Mouse (Mus musculus): ENCODE measurements around the gene Ptpn20. TPM values are rescaled to one million over a fixed set of nuclear protein-coding genes. Genes with fewer than 3 reads are reported as not detected.

Gene Ptpn20
- polyA plus RNA-seq, 1 experiment from 2014 or later = not detected

DNA sequence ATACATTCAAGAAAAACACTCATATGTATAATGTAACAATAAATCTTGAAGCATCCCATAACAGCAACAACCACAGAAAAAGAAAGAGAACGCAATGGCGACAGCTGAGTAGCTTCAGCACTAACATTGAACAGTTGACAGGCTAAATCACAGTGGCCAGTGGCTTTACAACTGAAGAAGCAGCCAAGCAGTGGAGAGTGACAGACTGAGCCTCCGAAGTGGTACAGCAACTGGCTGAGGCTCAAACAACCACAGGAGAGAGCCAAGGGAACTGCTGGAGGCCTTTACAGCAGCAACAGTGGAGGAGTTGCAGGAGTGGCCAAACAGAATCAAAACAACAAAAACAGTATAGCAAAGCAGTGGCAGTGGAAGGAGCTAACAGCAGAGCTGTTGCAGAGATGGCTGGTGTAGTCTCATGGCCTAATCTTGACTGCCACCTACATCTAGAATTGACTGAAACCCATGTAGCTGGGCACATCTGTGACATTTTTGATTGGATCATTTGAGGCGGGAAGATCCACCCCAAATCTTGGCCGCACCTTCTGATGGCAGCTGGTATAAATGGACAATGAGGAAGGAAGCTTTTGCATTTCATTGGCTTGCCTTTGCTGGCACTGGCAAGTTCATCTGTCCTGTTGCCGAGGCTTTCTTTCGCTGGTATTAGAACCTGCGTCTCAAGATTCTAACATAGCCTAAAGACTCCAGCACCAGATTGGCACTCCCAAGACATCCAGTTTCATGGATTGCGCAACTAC, 9.5 kb downstream of the Ptpn20 start:
- Histone ChIP-seq H3K9ac (ENCODE audit: low read length) (no peak overlapping the region), H3K4me1 (ENCODE audit: control insufficient read depth, insufficient read depth, low read length) (no peaks in the 10 kb centered on the region), H3K36me3 (ENCODE audit: control insufficient read depth, insufficient read depth, low read length) (no peaks in the 10 kb centered on the region), H3K27ac (ENCODE audit: low read depth, low read length) (no peak overlapping the region), H3K4me3 (ENCODE audit: low read depth, low read length) (no peak overlapping the region), H3K9me3 (ENCODE audit: control insufficient read depth, low read length) (no peaks in the 10 kb centered on the region), H3K27me3 (ENCODE audit: control insufficient read depth, insufficient read depth, low read length) (no peaks in the 10 kb centered on the region), H3K4me2 (no peak overlapping the region)
- ATAC-seq (ENCODE audit: low FRiP score) (no peak), DNase-seq (ENCODE audit: low spot score, missing footprints) (no peak)
- WGBS = 93% methylated on average over 9 of the region's 9 CpGs

DNA sequence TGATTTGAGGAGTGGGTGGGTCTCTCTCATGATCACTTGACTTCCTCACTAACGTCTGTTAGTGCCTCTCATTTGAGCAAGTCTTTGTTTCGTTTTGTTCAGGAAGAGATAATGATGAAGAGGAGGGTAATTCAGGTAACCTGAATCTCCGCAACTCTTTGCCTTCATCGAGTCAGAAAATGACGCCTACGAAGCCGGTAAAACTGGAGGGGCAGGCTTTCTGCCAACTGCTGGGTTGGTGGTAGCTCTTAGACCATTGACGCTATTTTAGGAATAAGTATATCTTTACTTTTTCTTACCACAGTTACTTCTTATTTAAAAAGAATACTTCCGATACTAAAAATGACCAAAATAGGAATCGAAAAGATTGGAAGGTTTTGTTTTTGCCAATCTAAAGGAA, 18.4 kb downstream of the Ptpn20 start:
- no peaks in the 10 kb centered on the region for H3K27me3 ChIP-seq (ENCODE audit: control insufficient read depth, insufficient read depth, low read length)
- H3K36me3 ChIP-seq (ENCODE audit: control insufficient read depth, insufficient read depth, low read length) = no peaks in the 10 kb centered on the region
- no peak for ATAC-seq (ENCODE audit: low FRiP score)
- H3K4me1 ChIP-seq (ENCODE audit: control insufficient read depth, insufficient read depth, low read length) = no peaks in the 10 kb centered on the region
- H3K9ac ChIP-seq (ENCODE audit: low read length) = no peak overlapping the region
- H3K4me2 ChIP-seq = no peak overlapping the region
- no peak overlapping the region for H3K4me3 ChIP-seq (ENCODE audit: low read depth, low read length)
- no peak overlapping the region for H3K27ac ChIP-seq (ENCODE audit: low read depth, low read length)
- H3K9me3 ChIP-seq (ENCODE audit: control insufficient read depth, low read length) = no peaks in the 10 kb centered on the region
- DNase-seq (ENCODE audit: low spot score, missing footprints) = no peak
- WGBS = 89% methylated on average over 10 of the region's 10 CpGs

DNA sequence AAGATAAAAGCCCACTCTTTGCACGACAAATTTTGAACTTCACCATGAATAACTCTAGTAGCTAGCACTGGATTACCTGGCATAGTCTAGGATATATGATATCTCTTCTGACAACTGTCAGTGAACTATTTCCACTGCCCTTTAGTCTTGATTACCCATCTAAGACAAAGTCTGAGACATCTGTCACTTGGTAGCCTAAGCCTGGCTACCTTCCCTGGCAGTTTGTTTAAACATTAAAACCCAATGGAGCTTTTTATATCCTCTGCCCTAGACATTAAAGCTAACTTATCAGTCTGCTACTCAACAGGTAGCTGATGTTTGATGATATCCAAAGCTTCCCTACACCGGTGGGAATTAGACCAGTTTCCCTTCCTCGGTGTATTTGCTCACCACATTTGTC, 36.0 kb downstream of the Ptpn20 start:
- no peaks in the 10 kb centered on the region for H3K9me3 ChIP-seq (ENCODE audit: control insufficient read depth, low read length)
- no peak overlapping the region for H3K27ac ChIP-seq (ENCODE audit: low read depth, low read length)
- DNase-seq (ENCODE audit: low spot score, missing footprints) (no peak), ATAC-seq (ENCODE audit: low FRiP score) (no peak)
- no peak overlapping the region for H3K4me2 ChIP-seq
- H3K9ac ChIP-seq (ENCODE audit: low read length) = no peak overlapping the region
- H3K27me3 ChIP-seq (ENCODE audit: control insufficient read depth, insufficient read depth, low read length) = no peaks in the 10 kb centered on the region
- H3K4me3 ChIP-seq (ENCODE audit: low read depth, low read length) = no peak overlapping the region
- H3K36me3 ChIP-seq (ENCODE audit: control insufficient read depth, insufficient read depth, low read length) = no peaks in the 10 kb centered on the region
- no peaks in the 10 kb centered on the region for H3K4me1 ChIP-seq (ENCODE audit: control insufficient read depth, insufficient read depth, low read length)
- WGBS = 89% methylated on average over 3 of the region's 3 CpGs

DNA sequence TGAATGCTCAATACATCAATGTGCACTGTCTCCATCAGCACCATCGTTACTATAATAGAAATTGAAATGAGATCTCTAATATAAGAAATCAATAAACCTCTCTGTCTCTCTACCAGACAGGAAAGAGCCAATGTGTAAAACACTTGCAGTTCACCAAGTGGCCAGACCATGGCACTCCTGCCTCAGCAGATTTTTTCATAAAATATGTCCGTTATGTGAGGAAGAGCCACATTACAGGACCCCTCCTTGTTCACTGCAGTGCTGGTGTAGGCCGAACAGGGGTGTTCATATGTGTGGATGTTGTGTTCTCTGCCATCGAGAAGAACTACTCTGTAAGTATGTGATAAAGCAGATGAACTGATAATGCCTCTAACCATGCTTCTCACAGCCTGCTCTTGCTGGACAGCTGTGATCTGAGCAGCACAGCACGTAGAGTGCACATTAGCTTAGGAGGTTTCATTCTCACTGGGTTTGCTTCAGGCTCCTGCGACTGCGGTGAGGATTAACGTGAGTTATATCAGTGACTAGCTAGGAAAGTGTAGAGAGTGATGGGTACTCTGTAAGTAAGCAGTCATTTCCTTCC, 43.9 kb downstream of the Ptpn20 start:
- ATAC-seq (ENCODE audit: low FRiP score) (no peak), DNase-seq (ENCODE audit: low spot score, missing footprints) (peak; percentile 84)
- Histone ChIP-seq H3K27me3 (ENCODE audit: control insufficient read depth, insufficient read depth, low read length) (no peaks in the 10 kb centered on the region), H3K9ac (ENCODE audit: low read length) (no peak overlapping the region), H3K9me3 (ENCODE audit: control insufficient read depth, low read length) (no peaks in the 10 kb centered on the region), H3K36me3 (ENCODE audit: control insufficient read depth, insufficient read depth, low read length) (no peaks in the 10 kb centered on the region), H3K4me2 (no peak overlapping the region), H3K4me3 (ENCODE audit: low read depth, low read length) (no peak overlapping the region), H3K4me1 (ENCODE audit: control insufficient read depth, insufficient read depth, low read length) (no peaks in the 10 kb centered on the region), H3K27ac (ENCODE audit: low read depth, low read length) (no peak overlapping the region)
- WGBS = 75% methylated on average over 8 of the region's 8 CpGs

DNA sequence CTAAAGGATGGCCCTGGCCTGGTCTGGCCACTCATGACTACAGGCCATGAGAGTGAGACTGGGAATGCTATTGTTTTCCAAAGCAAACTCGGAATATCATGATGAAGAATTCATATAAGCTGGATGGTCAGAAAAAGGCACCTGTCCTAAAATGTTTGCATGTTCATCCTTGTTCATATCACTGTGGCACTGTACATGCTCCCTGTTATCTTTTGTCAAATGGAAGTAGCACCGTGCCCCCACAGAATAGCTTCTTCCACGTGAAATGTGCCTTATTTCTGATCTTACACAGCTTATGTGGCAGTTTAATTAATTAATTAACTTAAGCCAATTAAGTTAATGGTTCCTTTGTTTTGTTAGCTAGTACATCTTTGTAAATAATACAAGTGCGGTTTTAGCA, 45.3 kb downstream of the Ptpn20 start:
- H3K4me1 ChIP-seq (ENCODE audit: control insufficient read depth, insufficient read depth, low read length) = no peaks in the 10 kb centered on the region
- H3K9me3 ChIP-seq (ENCODE audit: control insufficient read depth, low read length) = no peaks in the 10 kb centered on the region
- no peaks in the 10 kb centered on the region for H3K36me3 ChIP-seq (ENCODE audit: control insufficient read depth, insufficient read depth, low read length)
- H3K27me3 ChIP-seq (ENCODE audit: control insufficient read depth, insufficient read depth, low read length) = no peaks in the 10 kb centered on the region
- ATAC-seq (ENCODE audit: low FRiP score) (no peak), DNase-seq (ENCODE audit: low spot score, missing footprints) (no peak)
- H3K4me2 ChIP-seq = no peak overlapping the region
- no peak overlapping the region for H3K27ac ChIP-seq (ENCODE audit: low read depth, low read length)
- WGBS = 88% methylated on average over 4 of the region's 4 CpGs
- no peak overlapping the region for H3K4me3 ChIP-seq (ENCODE audit: low read depth, low read length)
- no peak overlapping the region for H3K9ac ChIP-seq (ENCODE audit: low read length)

DNA sequence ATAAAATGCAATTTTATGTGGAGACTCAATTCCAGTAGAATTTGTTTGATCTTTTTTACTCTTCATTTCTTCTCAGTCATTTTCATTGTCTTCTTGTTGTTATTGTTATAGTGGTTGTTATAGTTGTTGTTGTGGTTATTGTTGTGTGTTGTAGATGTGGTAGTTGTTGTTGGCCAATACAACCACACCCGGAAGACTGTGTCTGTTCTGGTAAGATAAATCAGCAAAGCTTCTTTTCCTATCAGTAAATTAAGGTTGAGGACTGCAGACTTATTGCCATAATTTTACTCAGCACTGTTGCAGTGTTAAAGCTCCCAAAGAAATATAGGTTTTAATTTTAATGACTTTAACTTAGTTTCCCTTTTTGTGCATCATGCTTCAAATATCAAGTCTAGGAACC, 45.8 kb downstream of the Ptpn20 start:
- no peak overlapping the region for H3K4me2 ChIP-seq
- H3K36me3 ChIP-seq (ENCODE audit: control insufficient read depth, insufficient read depth, low read length) = no peaks in the 10 kb centered on the region
- H3K9ac ChIP-seq (ENCODE audit: low read length) = no peak overlapping the region
- 98% methylated on average over 1 of the region's 1 CpGs for WGBS
- H3K27me3 ChIP-seq (ENCODE audit: control insufficient read depth, insufficient read depth, low read length) = no peaks in the 10 kb centered on the region
- H3K4me1 ChIP-seq (ENCODE audit: control insufficient read depth, insufficient read depth, low read length) = no peaks in the 10 kb centered on the region
- no peak for DNase-seq (ENCODE audit: low spot score, missing footprints)
- H3K4me3 ChIP-seq (ENCODE audit: low read depth, low read length) = no peak overlapping the region
- no peak for ATAC-seq (ENCODE audit: low FRiP score)
- H3K9me3 ChIP-seq (ENCODE audit: control insufficient read depth, low read length) = no peaks in the 10 kb centered on the region
- H3K27ac ChIP-seq (ENCODE audit: low read depth, low read length) = no peak overlapping the region

DNA sequence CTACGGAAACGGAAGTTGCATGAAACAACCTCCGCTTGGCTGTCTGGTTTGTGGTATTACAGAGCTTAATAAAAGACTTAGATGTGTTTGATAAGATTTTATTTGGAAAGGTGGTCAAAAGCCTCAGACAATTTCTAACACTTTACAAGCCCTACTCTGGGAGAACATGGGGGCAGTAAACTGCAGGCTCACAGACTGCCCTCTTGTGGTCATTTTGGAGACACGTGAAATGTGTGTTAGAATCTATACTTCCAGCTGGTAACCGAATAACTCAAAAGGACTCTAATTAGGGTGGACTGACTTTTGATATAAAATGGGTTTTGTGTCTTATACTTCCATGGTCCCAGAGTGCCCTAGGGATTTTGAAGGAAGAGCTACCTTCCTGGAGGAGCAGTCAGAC, 50.4 kb downstream of the Ptpn20 start:
- H3K27me3 ChIP-seq (ENCODE audit: control insufficient read depth, insufficient read depth, low read length) = no peaks in the 10 kb centered on the region
- H3K4me1 ChIP-seq (ENCODE audit: control insufficient read depth, insufficient read depth, low read length) = no peaks in the 10 kb centered on the region
- no peaks in the 10 kb centered on the region for H3K9me3 ChIP-seq (ENCODE audit: control insufficient read depth, low read length)
- no peak overlapping the region for H3K9ac ChIP-seq (ENCODE audit: low read length)
- no peak overlapping the region for H3K4me3 ChIP-seq (ENCODE audit: low read depth, low read length)
- H3K27ac ChIP-seq (ENCODE audit: low read depth, low read length) = no peak overlapping the region
- 80% methylated on average over 5 of the region's 5 CpGs for WGBS
- H3K36me3 ChIP-seq (ENCODE audit: control insufficient read depth, insufficient read depth, low read length) = no peaks in the 10 kb centered on the region
- DNase-seq (ENCODE audit: low spot score, missing footprints) (no peak), ATAC-seq (ENCODE audit: low FRiP score) (no peak)
- no peak overlapping the region for H3K4me2 ChIP-seq

DNA sequence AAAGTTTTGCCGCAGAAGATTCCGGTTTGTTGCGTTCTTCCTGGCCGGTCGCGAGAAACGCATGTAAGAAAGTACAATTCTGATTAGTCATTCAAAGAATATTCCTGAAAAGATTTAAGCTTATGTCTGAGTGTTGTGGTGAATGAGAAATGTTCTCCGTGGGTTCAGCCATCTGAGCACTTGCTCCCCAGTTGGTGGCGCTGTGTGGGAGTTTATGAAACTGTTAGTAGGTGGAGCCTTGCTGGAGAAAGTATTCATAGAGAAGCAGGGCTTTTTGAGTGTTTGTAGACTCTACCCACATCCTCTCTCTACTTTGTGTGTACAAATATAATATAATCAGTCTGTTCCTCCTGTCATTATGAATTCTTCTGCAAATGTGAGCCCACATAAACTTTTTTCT, 61.7 kb downstream of the Ptpn20 start:
- Histone ChIP-seq H3K27ac (ENCODE audit: low read depth, low read length) (no peak overlapping the region), H3K4me1 (ENCODE audit: control insufficient read depth, insufficient read depth, low read length) (no peaks in the 10 kb centered on the region), H3K36me3 (ENCODE audit: control insufficient read depth, insufficient read depth, low read length) (no peaks in the 10 kb centered on the region), H3K9me3 (ENCODE audit: control insufficient read depth, low read length) (no peaks in the 10 kb centered on the region), H3K9ac (ENCODE audit: low read length) (no peak overlapping the region), H3K27me3 (ENCODE audit: control insufficient read depth, insufficient read depth, low read length) (no peaks in the 10 kb centered on the region), H3K4me3 (ENCODE audit: low read depth, low read length) (no peak overlapping the region), H3K4me2 (no peak overlapping the region)
- ATAC-seq (ENCODE audit: low FRiP score) = no peak
- 89% methylated on average over 9 of the region's 9 CpGs for WGBS
- DNase-seq (ENCODE audit: low spot score, missing footprints) = no peak

DNA sequence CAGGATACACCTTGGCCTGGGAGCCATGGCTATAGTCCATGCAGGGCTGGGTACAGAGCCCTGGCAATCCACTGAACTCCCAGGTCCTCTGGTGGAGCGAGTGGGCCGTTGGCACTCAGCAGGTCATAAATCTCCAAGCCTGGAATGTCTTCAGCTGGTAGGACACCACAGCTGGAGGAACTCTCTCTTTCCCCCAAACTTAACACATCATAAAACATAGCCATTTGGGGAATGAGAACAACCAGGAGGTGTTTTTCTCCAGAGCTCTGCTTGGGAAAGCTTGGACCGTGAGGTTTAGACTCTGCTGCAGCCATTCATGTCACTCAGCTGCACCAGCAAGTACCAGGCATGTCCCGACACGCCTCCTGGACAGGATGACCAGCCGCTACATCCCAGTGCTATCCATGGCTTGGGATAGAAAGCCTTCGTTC, 68.5 kb downstream of the Ptpn20 start:
- H3K36me3 ChIP-seq (ENCODE audit: control insufficient read depth, insufficient read depth, low read length) = no peaks in the 10 kb centered on the region
- no peak for DNase-seq (ENCODE audit: low spot score, missing footprints)
- H3K9ac ChIP-seq (ENCODE audit: low read length) = no peak overlapping the region
- H3K4me3 ChIP-seq (ENCODE audit: low read depth, low read length) = no peak overlapping the region
- no peaks in the 10 kb centered on the region for H3K4me1 ChIP-seq (ENCODE audit: control insufficient read depth, insufficient read depth, low read length)
- H3K9me3 ChIP-seq (ENCODE audit: control insufficient read depth, low read length) = no peaks in the 10 kb centered on the region
- H3K4me2 ChIP-seq = no peak overlapping the region
- no peak overlapping the region for H3K27ac ChIP-seq (ENCODE audit: low read depth, low read length)
- H3K27me3 ChIP-seq (ENCODE audit: control insufficient read depth, insufficient read depth, low read length) = no peaks in the 10 kb centered on the region
- no peak for ATAC-seq (ENCODE audit: low FRiP score)
- 88% methylated on average over 7 of the region's 7 CpGs for WGBS

All from midbrain, embryonic 11.5 days (tissue).